Mouse (Mus musculus) G1E (cell line): ENCODE data around the gene Man2b2. TPM values are rescaled to one million over a fixed set of nuclear protein-coding genes. Genes with fewer than 3 reads are reported as not detected.

Source experiments
- ATAC-seq: 2 replicates; pipeline ENCODE4 v1.8.0; 2016; ENCODE audit warnings: mild to moderate bottlenecking; ENCODE audit not compliant: insufficient number of reproducible peaks, poor library complexity, low FRiP score, severe bottlenecking; ENCODE audit errors: extremely low read depth
- DNase-seq: peaks from one replicate; pipeline ENCODE4 v3.0.0; 2012; ENCODE audit warnings: low spot score
- H3K27me3 ChIP-seq: 2 replicates; pipeline ENCODE4 v1.6.1; 2012; ENCODE audit warnings: mild to moderate bottlenecking, low read length, inconsistent platforms; ENCODE audit not compliant: insufficient read depth
- H3K36me3 ChIP-seq: replicated peaks from 2 replicates; pipeline ENCODE3; 2012; ENCODE audit warnings: mild to moderate bottlenecking, inconsistent platforms
- H3K4me1 ChIP-seq: 2 replicates; pipeline ENCODE4 v1.6.1; 2012; ENCODE audit warnings: low read depth, low read length, inconsistent platforms, mixed read lengths; ENCODE audit not compliant: insufficient read depth
- H3K4me3 ChIP-seq: 2 replicates; pipeline ENCODE4 v1.5.1; 2012; ENCODE audit warnings: low read depth, mild to moderate bottlenecking, inconsistent platforms, low read length, moderate library complexity, mixed read lengths
- H3K9me3 ChIP-seq: replicated peaks from 2 replicates; pipeline ENCODE4 v1.6.1; 2012; ENCODE audit warnings: inconsistent platforms
- CTCF ChIP-seq: IDR thresholded peaks from 2 replicates; pipeline ENCODE4 v1.5.1; 2012; ENCODE audit warnings: low read depth, low read length, inconsistent platforms, mixed read lengths
- GATA1 ChIP-seq: IDR thresholded peaks from 2 replicates; pipeline ENCODE4 v1.6.1; 2012; ENCODE audit warnings: borderline replicate concordance, low read length, inconsistent platforms, mixed read lengths
- GATA2 ChIP-seq: IDR thresholded peaks from 2 replicates; pipeline ENCODE4 v1.6.1; 2012; ENCODE audit warnings: low read depth, low read length, inconsistent platforms, borderline replicate concordance
- POLR2AphosphoS5 ChIP-seq: IDR thresholded peaks from 2 replicates; pipeline ENCODE4 v1.6.1; 2012; ENCODE audit warnings: low read depth, low read length, inconsistent platforms; ENCODE audit not compliant: insufficient replicate concordance
- TAL1 ChIP-seq: conservative IDR thresholded peaks from 2 replicates; pipeline ENCODE4 v1.6.1; 2012; ENCODE audit warnings: low read depth, low read length, inconsistent platforms, mixed read lengths
- polyA plus RNA-seq: library from polyadenylated mRNA; stranded (reverse); fragments of >175 nt; gene quantifications from 2 replicates; pipeline ENCODE4 v1.2.3, GENCODE M21; 2012
- total RNA-seq, 2 experiments: library from RNA; stranded (forward) in 1 of 2; stranded (reverse) in 1 of 2; fragments of 200-1000 nt in 1 of 2; fragments of >200 nt in 1 of 2; fragmentation: Nextera tagmentation in 1 of 2; gene quantifications; 2 replicates each; pipeline ENCODE4 v1.2.3; 2014 to 2017

The Man2b2 gene
- total and polyA plus RNA-seq, 3 experiments: 18.6 to 45.0 (median 39.3) TPM

DNA sequence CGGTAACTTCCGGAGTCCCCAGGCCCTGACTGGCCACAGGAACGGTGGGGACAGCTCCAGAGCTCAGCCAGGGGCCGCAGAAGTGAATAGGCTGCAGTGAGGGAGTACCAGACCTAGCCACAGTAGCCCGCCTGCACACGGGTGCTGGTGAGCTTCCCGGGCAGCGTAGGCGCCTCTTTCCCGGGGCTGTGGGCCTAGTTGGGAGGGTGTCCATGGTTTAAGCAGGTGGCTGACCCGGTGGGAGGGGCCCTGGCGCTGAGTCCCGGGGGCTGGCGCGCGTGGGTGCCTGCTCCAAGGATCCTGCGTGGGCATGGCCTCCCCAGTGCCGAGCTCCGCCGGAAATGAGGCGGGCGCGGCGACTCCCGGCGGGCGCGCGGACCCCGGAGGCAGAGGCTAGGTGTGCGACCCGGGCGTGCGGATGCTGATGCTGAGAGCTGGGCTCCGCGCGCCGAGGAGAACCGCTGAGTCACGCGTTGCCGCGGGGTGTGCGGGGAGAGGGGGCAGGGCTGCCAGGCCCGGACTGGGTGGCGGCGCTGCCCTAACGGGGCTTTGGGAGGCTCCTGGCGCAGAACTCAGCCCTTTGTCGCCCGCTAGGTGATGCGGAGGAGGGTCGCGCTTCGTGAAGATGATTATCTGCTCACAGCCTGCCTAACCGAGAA, 39.3 kb upstream of the Man2b2 start:
- Histone ChIP-seq H3K36me3 (no peaks in the 10 kb centered on the region), H3K4me1 (no peaks in the 10 kb centered on the region), H3K4me3 (no peak overlapping the region), H3K27me3 (no peaks in the 10 kb centered on the region; the same call in 1 of the 2 replicates), H3K9me3 (peaks cover 15% of the 10 kb centered on the region)
- TF ChIP-seq CTCF (no peak), TAL1 (no peak), GATA1 (no peak), POLR2AphosphoS5 (no peak), GATA2 (no peak)
- DNase-seq (no peak), ATAC-seq (no peak)

GRCm38 (mm10) chr5:36869186-36869577, 38.7 kb upstream of the Man2b2 start:
- Histone ChIP-seq H3K9me3 (peaks cover 15% of the 10 kb centered on the region), H3K27me3 (no peaks in the 10 kb centered on the region; the same call in 1 of the 2 replicates), H3K4me3 (no peak overlapping the region), H3K36me3 (no peaks in the 10 kb centered on the region), H3K4me1 (no peaks in the 10 kb centered on the region)
- no peak for ATAC-seq
- TF ChIP-seq POLR2AphosphoS5: no peak
- no peak for DNase-seq

- Histone ChIP-seq H3K36me3 (no peaks in the 10 kb centered on the region), H3K27me3 (no peaks in the 10 kb centered on the region; the same call in 1 of the 2 replicates)
Observed at GRCm38 (mm10) chr5:36868266-36869090, 38.0 kb upstream of the Man2b2 start, which contains the start of gene Ppp2r2c. Gene Ppp2r2c, plus strand, starts transcription at chr5:36868513.

GRCm38 (mm10) chr5:36867561-36867960, 37.1 kb upstream of the Man2b2 start:
- Histone ChIP-seq H3K4me3 (no peak overlapping the region), H3K36me3 (no peaks in the 10 kb centered on the region), H3K4me1 (no peaks in the 10 kb centered on the region), H3K27me3 (no peaks in the 10 kb centered on the region; the same call in 1 of the 2 replicates), H3K9me3 (peaks cover 15% of the 10 kb centered on the region)
- DNase-seq: no peak
- TF ChIP-seq GATA2: no peak
- no peak for ATAC-seq

More at GRCm38 (mm10) chr5:36868266-36869090, 38.0 kb upstream of the Man2b2 start, which contains the start of gene Ppp2r2c:
- Histone ChIP-seq H3K4me3 (no peak within 1 kb of the TSS), H3K4me1 (no peaks in the 10 kb centered on the region), H3K9me3 (peaks cover 15% of the 10 kb centered on the region)
- no peak for ATAC-seq
- no peak for TF ChIP-seq POLR2AphosphoS5
- TF ChIP-seq CTCF: no peak
- no peak for TF ChIP-seq GATA1
- no peak for TF ChIP-seq TAL1
- no peak for TF ChIP-seq GATA2
- no peak for DNase-seq

- no peak overlapping the region for H3K4me3 ChIP-seq
- H3K27me3 ChIP-seq: no peaks in the 10 kb centered on the region; the same call in 1 of the 2 replicates
- peaks cover 15% of the 10 kb centered on the region for H3K9me3 ChIP-seq
- DNase-seq: no peak
- ATAC-seq: no peak
- TF ChIP-seq CTCF: no peak
- no peak for TF ChIP-seq TAL1
- TF ChIP-seq POLR2AphosphoS5: no peak
- TF ChIP-seq GATA2: no peak
- TF ChIP-seq GATA1: no peak
- no peaks in the 10 kb centered on the region for H3K36me3 ChIP-seq
- no peaks in the 10 kb centered on the region for H3K4me1 ChIP-seq
Observed at GRCm38 (mm10) chr5:36866701-36867250, 36.3 kb upstream of the Man2b2 start.

GRCm38 (mm10) chr5:36861084-36861483, 30.6 kb upstream of the Man2b2 start:
- no peak for TF ChIP-seq TAL1
- no peak for TF ChIP-seq POLR2AphosphoS5
- no peak for TF ChIP-seq GATA1
- no peak for TF ChIP-seq GATA2
- TF ChIP-seq CTCF: 0 out of 2 replicates have a peak, but pooled peaks have one; percentile 21
- H3K4me1 ChIP-seq: no peaks in the 10 kb centered on the region
- DNase-seq (no peak), ATAC-seq (no peak)
- H3K27me3 ChIP-seq: no peaks in the 10 kb centered on the region; the same call in 1 of the 2 replicates
- no peak overlapping the region for H3K4me3 ChIP-seq
- H3K36me3 ChIP-seq: no peaks in the 10 kb centered on the region
- no peaks in the 10 kb centered on the region for H3K9me3 ChIP-seq
